Mouse (Mus musculus): ENCODE data around the gene 9030612E09Rik.

DNA sequence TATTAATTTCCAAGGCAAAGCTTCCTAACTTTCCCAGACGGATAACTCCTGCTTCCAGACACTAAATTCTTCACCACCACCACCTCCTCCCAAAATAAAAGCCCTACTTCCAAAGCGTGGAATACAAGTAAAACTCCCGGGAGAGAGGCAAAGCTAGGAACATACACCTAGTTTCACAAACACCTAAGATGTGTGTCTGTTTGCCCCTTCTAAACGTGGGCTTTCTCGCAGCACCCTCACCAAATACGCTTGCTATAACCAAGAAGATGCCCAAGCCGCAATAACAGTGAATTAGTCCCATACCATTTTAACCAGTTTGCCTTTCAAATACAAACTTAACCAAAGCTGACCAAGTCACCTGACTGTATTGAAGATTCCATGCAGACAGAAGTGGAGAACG lies 1.9 kb upstream of the 9030612E09Rik start:
- no peak for TF ChIP-seq TAL1 (IDR thresholded peaks at IDR 0.05; ENCODE audit: low read length)
- no peak for TF ChIP-seq GATA1 (IDR thresholded peaks at IDR 0.05; ENCODE audit: low read length)

Data from erythroblast, embryonic 14.5 days (primary cell).